Mouse (Mus musculus): ENCODE data around the gene Tcam1. TPM values are rescaled to one million over a fixed set of nuclear protein-coding genes. Genes with fewer than 3 reads are reported as not detected.

Gene Tcam1
- polyA plus RNA-seq, 1 experiment from 2014 or later = 0.49 TPM

DNA sequence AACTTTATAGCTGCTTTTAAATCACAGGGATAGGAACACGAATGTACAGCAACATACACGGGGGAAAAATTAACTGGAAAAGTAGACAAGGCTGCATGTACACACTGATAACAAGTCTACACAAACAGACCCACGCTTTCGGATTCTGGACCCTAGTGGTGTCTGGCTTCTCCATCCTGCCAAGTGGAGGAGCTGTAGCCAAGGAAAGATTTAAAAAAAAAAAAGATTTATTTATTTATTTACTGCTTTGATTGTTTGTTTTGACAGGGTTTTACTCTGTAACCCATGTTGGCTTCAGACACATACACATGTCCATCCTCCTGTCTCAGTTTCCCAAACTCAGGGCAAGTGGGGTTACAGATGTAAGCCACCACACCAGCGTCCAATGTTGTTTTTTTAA, 31.0 kb downstream of the Tcam1 start:
- H3K4me2 ChIP-seq (ENCODE audit: low read length) = peak overlapping the region; percentile 22; the same call in 1 of the 2 replicates
- no peak overlapping the region for H3K9ac ChIP-seq (ENCODE audit: low read depth, low read length)
- H3K4me3 ChIP-seq (replicated peaks; ENCODE audit: low read depth, low read length) = no peak overlapping the region
- no peak for ATAC-seq (replicated peaks; ENCODE audit: low FRiP score, low read depth)
- no peak for TF ChIP-seq CTCF (IDR thresholded peaks at IDR 0.05; ENCODE audit: low read depth)
- no peaks in the 10 kb centered on the region for H3K9me3 ChIP-seq (replicated peaks; ENCODE audit: low read length)
- H3K27me3 ChIP-seq (ENCODE audit: insufficient read depth, low read length) = no peaks in the 10 kb centered on the region
- peak overlapping the region; percentile 11; the same call in 1 of the 2 replicates for H3K27ac ChIP-seq
- 33% methylated on average over 5 of the region's 5 CpGs for WGBS
- no peaks in the 10 kb centered on the region for H3K36me3 ChIP-seq (ENCODE audit: insufficient read depth, low read length)
- DNase-seq (ENCODE audit: low spot score) = no peak
- peaks cover 6% of the 10 kb centered on the region for H3K4me1 ChIP-seq (replicated peaks; ENCODE audit: insufficient read depth, low read length)

DNA sequence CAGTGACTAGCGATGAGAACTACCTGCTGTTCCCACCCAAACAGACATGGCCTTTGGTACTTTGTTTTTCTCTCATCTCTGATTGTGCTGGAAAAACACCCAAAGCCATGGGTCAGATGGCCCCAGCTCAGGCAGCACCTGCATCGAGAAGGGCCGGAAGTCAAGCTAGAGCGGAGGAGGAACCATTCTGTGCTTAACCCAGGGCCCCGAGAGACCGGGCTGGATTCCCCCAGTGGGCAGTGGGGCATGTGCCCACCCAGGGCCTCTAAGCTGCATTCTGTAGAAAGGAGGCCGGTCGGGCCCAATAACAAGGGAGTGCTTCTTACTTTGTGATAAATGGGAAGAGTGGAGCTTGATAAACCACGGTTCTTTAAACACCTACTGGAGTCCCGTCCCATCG, 31.7 kb downstream of the Tcam1 start:
- no peaks in the 10 kb centered on the region for H3K36me3 ChIP-seq (ENCODE audit: insufficient read depth, low read length)
- 0 out of 2 replicates have a peak, but pooled peaks have one; percentile 29 for ATAC-seq (replicated peaks; ENCODE audit: low FRiP score, low read depth)
- no peak overlapping the region for H3K9ac ChIP-seq (ENCODE audit: low read depth, low read length)
- H3K9me3 ChIP-seq (replicated peaks; ENCODE audit: low read length) = no peaks in the 10 kb centered on the region
- TF ChIP-seq CTCF (IDR thresholded peaks at IDR 0.05; ENCODE audit: low read depth) = no peak
- H3K4me3 ChIP-seq (replicated peaks; ENCODE audit: low read depth, low read length) = no peak overlapping the region
- H3K4me1 ChIP-seq (replicated peaks; ENCODE audit: insufficient read depth, low read length) = peaks cover 8% of the 10 kb centered on the region
- peak overlapping the region; percentile 52; the same call in 1 of the 2 replicates for H3K27ac ChIP-seq
- 39% methylated on average over 11 of the region's 11 CpGs for WGBS
- H3K27me3 ChIP-seq (ENCODE audit: insufficient read depth, low read length) = no peaks in the 10 kb centered on the region
- peak overlapping the region; percentile 22; the same call in 1 of the 2 replicates for H3K4me2 ChIP-seq (ENCODE audit: low read length)
- peak; percentile 56 for DNase-seq (ENCODE audit: low spot score)

DNA sequence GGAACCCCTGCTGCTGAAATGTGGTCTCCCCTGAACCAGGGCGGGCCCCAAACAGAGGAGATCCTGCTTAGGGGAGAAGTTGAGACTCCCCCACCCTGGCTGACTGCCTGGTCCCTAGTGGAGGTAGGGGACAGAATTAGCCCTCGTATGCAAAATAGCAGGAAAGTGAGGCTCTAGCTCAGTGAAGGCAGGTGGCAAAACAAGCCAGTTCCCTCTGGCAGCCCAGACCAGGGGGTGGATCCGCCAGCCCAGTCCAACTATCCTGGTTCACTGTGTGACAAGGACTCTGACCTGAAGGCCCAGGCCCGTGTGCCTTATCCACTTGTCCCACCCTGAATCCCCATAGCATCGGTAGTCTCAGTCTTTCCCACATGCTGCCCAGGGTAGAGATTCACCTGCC, 33.7 kb downstream of the Tcam1 start:
- WGBS = 71% methylated on average over 5 of the region's 5 CpGs

DNA sequence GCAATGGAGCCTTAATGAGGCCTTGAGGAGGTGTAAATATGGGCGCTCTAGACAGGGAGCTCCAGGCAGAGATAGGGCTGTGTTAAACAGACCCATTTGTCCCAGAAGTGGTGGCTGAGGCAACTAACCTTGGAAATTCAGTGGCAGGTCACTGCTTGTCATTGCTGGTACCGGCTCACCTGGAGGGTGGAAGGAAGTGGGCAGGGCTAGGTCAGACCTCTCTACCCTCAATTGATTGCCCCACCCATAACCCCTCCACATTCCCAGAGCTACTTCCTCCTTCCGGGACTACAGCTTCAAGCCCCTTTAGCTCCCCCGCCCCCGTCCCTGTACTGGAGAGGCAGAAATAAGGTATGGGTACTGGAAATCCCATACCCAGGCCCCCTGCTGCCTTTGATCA, 37.1 kb downstream of the Tcam1 start:
- ATAC-seq (replicated peaks; ENCODE audit: low FRiP score, low read depth) = peak; percentile 42; the same call in 1 of the 2 replicates
- Histone ChIP-seq H3K27me3 (ENCODE audit: insufficient read depth, low read length) (no peaks in the 10 kb centered on the region), H3K9ac (ENCODE audit: low read depth, low read length) (no peak overlapping the region), H3K4me1 (replicated peaks; ENCODE audit: insufficient read depth, low read length) (peaks cover 13% of the 10 kb centered on the region), H3K9me3 (replicated peaks; ENCODE audit: low read length) (no peaks in the 10 kb centered on the region), H3K36me3 (ENCODE audit: insufficient read depth, low read length) (no peaks in the 10 kb centered on the region), H3K27ac (peak overlapping the region; percentile 60), H3K4me2 (ENCODE audit: low read length) (peak overlapping the region; percentile 8; the same call in 1 of the 2 replicates), H3K4me3 (replicated peaks; ENCODE audit: low read depth, low read length) (no peak overlapping the region)
- DNase-seq (ENCODE audit: low spot score) = no peak
- TF ChIP-seq CTCF (IDR thresholded peaks at IDR 0.05; ENCODE audit: low read depth) = no peak
- WGBS = 33% methylated on average over 5 of the region's 5 CpGs

More for the DNA sequence above, 33.7 kb downstream of the Tcam1 start:
- no peak overlapping the region for H3K4me2 ChIP-seq (ENCODE audit: low read length)
- no peaks in the 10 kb centered on the region for H3K27me3 ChIP-seq (ENCODE audit: insufficient read depth, low read length)
- H3K9me3 ChIP-seq (replicated peaks; ENCODE audit: low read length) = no peaks in the 10 kb centered on the region
- H3K4me1 ChIP-seq (replicated peaks; ENCODE audit: insufficient read depth, low read length) = peaks cover 19% of the 10 kb centered on the region
- H3K27ac ChIP-seq = no peak overlapping the region
- DNase-seq (ENCODE audit: low spot score) = no peak
- ATAC-seq (replicated peaks; ENCODE audit: low FRiP score, low read depth) = no peak
- no peak overlapping the region for H3K9ac ChIP-seq (ENCODE audit: low read depth, low read length)
- H3K36me3 ChIP-seq (ENCODE audit: insufficient read depth, low read length) = no peaks in the 10 kb centered on the region
- H3K4me3 ChIP-seq (replicated peaks; ENCODE audit: low read depth, low read length) = no peak overlapping the region
- no peak for TF ChIP-seq CTCF (IDR thresholded peaks at IDR 0.05; ENCODE audit: low read depth)

DNA sequence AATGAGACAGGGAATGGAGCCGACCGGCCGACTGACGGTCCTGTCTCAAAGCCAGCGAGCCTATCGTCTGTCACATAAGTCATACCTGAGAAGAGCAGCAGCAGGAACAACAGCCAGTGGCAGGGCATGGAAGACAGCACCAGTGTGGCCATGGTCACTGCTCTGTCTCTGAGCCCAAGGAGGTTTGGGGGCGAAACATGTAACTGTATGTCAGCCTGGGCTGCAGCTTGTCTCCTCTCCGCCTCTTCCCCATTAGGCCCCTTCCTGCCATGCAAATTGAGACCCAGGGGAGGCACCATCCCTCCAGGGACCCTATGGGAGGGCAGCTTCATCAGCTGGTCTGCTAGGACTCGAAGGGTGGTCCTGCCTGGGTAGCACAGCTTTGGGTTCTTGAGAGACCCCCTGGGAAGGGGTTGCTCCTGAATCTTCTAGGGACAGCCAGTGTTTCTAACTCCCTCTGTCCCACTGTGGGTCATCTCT, 37.9 kb downstream of the Tcam1 start, which contains the start of gene Cd79b:
Cd79b (minus strand) TSS at position 430 of the 480 bp plus-strand sequence.
- DNase-seq (ENCODE audit: low spot score) (no peak), ATAC-seq (replicated peaks; ENCODE audit: low FRiP score, low read depth) (no peak)
- no peak within 1 kb of the TSS for H3K4me3 ChIP-seq (replicated peaks; ENCODE audit: low read depth, low read length)
- H3K9me3 ChIP-seq (replicated peaks; ENCODE audit: low read length) = no peaks in the 10 kb centered on the region
- peaks cover 18% of the 10 kb centered on the region for H3K4me1 ChIP-seq (replicated peaks; ENCODE audit: insufficient read depth, low read length)
- no peaks in the 10 kb centered on the region for H3K27me3 ChIP-seq (ENCODE audit: insufficient read depth, low read length)
- H3K9ac ChIP-seq (ENCODE audit: low read depth, low read length) = no peak within 1 kb of the TSS
- no peak for TF ChIP-seq CTCF (IDR thresholded peaks at IDR 0.05; ENCODE audit: low read depth)
- H3K36me3 ChIP-seq (ENCODE audit: insufficient read depth, low read length) = no peaks in the 10 kb centered on the region
- peak within 1 kb of the TSS; percentile 60 for H3K27ac ChIP-seq
- H3K4me2 ChIP-seq (ENCODE audit: low read length) = peak within 1 kb of the TSS; percentile 8; the same call in 1 of the 2 replicates
- WGBS = 28% methylated on average over 9 of the region's 9 CpGs

DNA sequence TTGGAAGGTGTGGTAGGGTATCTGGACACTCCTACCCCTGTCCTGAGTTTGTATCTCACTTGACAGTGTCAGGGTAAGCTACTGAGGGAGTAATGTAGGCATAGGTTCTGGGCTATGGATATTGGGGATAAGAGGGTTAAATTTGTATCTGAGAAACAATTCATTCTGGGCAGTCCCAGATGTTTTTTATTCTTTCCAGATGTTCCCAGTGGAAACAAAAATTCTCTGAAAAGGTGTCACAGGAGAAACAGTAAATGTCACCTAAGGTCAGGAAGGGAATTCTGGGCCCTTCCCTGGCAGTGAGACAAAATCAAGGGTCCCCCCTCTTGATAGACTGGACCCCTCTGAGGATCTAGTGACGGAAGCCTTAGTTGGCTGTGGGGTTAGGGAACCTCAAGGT, 39.9 kb downstream of the Tcam1 start:
- DNase-seq (ENCODE audit: low spot score) (no peak), ATAC-seq (replicated peaks; ENCODE audit: low FRiP score, low read depth) (no peak)
- no peak overlapping the region for H3K4me3 ChIP-seq (replicated peaks; ENCODE audit: low read depth, low read length)
- no peak overlapping the region for H3K27ac ChIP-seq
- H3K4me1 ChIP-seq (replicated peaks; ENCODE audit: insufficient read depth, low read length) = peaks cover 18% of the 10 kb centered on the region
- no peak overlapping the region for H3K4me2 ChIP-seq (ENCODE audit: low read length)
- 81% methylated on average over 1 of the region's 1 CpGs for WGBS
- H3K27me3 ChIP-seq (ENCODE audit: insufficient read depth, low read length) = no peaks in the 10 kb centered on the region
- no peak for TF ChIP-seq CTCF (IDR thresholded peaks at IDR 0.05; ENCODE audit: low read depth)
- no peaks in the 10 kb centered on the region for H3K9me3 ChIP-seq (replicated peaks; ENCODE audit: low read length)
- no peaks in the 10 kb centered on the region for H3K36me3 ChIP-seq (ENCODE audit: insufficient read depth, low read length)
- H3K9ac ChIP-seq (ENCODE audit: low read depth, low read length) = no peak overlapping the region

DNA sequence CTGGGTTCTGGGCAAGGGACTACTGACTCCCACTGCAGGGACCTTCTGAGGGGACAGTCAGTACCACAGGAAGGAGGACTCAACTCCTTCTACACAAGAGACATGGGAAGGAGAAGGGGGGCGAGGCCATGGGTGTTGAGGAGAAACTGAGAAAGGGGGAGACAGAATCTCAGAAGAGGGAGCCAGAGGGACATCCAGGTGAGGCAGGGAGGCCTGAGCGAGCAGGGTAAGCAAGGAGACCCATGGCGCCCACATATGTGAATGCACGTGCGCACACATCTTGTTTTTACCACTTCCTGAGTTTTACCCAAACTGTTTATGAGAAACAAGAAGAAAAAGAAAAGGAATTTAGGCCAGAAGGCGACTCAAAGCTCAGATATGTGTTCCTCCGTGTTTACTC, 41.3 kb downstream of the Tcam1 start:
- Histone ChIP-seq H3K27ac (no peak overlapping the region), H3K4me3 (replicated peaks; ENCODE audit: low read depth, low read length) (no peak overlapping the region), H3K9ac (ENCODE audit: low read depth, low read length) (no peak overlapping the region), H3K27me3 (ENCODE audit: insufficient read depth, low read length) (no peaks in the 10 kb centered on the region), H3K4me2 (ENCODE audit: low read length) (no peak overlapping the region), H3K4me1 (replicated peaks; ENCODE audit: insufficient read depth, low read length) (peaks cover 18% of the 10 kb centered on the region), H3K9me3 (replicated peaks; ENCODE audit: low read length) (no peaks in the 10 kb centered on the region), H3K36me3 (ENCODE audit: insufficient read depth, low read length) (no peaks in the 10 kb centered on the region)
- no peak for TF ChIP-seq CTCF (IDR thresholded peaks at IDR 0.05; ENCODE audit: low read depth)
- ATAC-seq (replicated peaks; ENCODE audit: low FRiP score, low read depth) (no peak), DNase-seq (ENCODE audit: low spot score) (no peak)
- WGBS = 77% methylated on average over 7 of the region's 7 CpGs

Data from kidney, postnatal 0 days (tissue).